Mouse (Mus musculus): ENCODE results near the gene Cnih2.

Gene Cnih2

DNA sequence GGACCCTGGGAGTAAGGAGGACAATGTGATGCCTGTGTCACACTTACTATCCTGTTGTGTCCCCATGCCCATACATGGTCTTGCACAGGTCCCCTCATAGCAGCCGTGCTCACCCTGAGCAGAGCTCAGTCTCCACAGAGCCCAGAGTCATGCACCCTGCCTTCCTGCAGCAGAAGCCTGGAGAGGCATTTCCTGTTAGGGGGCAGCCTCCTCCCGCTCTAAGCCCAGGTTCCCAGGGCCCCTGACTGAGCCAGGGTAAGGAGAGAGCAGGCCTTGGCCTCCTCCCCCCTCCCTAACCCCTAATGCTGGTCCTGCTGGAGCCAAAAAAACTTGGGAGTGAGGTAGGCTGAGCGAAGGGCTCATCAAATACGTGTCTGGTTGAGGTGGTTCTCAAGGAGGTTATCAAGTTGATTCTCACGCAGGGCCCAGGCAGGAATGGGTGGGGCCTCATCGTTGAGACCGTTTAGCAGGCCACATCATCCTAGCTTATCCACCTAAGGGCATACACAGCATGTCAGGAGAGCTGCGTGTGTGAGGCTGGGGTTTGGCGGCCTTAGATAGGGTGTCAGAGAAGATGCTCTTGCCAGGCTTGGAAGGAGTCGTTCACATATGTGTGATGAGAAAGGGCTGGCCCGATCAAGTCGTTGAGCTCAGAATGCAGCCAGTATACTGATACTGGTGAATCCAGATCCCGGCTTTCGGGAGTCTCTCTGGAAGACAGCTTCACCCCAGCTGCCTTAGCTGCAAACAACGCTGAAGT lies 31.1 kb downstream of the Cnih2 start:
- DNase-seq: no peak

DNA sequence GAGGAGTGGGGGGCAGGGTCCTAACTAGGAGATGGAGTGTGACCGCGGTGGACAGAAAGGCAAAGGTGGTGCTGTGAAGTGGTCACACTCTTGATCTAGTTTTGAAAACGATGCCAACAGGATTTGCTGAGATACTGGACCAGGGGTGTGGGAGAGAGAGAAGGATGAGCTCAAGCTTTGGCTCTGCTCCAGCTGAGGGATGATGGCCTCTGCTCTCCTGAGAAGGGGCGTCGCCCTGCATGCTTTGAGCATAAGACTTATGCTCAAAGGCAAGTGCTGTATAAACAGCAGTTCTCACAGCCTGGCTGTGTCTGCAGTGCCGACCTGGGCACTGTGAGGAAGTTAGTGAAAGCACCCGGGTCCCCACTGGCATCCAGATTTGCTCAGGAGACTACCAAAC lies 33.2 kb downstream of the Cnih2 start:
- no peak for DNase-seq

DNA sequence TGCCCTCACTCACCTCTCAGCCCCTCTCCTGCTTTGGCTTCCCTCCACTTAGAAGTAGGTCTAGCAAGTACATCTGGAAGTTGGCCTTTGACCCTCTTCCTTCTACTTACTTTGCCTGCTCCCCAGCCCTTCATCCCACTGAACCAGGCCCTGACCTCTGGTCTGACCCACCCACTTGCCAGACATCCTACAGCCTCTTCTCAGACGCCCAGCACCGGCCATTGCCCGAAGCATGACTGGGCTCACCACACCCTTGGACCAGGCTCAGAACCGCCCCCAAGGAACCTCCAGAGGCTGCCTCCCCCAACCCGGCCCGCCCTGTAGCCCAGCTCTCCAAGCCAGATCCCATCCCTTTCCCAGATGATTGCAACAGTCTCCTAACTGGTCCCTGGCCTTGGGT lies 35.9 kb downstream of the Cnih2 start:
- DNase-seq: no peak

DNA sequence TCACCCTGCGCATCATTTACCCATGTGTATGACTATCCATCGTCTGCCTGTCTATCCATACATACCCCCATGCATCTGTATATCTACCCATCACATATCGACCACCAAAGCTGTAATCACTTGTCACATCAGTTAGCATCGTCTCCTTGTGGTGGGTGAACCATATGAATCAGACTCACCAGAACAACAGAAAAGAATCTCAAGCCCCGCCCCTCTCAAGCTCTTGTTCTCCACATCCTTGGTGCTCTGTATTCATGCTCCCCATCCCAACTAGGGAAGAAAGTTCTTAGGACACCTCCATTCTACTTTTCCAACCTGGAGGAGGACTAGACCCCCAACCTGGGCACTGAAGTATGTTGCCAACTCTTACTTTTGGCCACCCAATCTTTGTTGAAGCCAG lies 36.3 kb downstream of the Cnih2 start:
- no peak for DNase-seq

DNA sequence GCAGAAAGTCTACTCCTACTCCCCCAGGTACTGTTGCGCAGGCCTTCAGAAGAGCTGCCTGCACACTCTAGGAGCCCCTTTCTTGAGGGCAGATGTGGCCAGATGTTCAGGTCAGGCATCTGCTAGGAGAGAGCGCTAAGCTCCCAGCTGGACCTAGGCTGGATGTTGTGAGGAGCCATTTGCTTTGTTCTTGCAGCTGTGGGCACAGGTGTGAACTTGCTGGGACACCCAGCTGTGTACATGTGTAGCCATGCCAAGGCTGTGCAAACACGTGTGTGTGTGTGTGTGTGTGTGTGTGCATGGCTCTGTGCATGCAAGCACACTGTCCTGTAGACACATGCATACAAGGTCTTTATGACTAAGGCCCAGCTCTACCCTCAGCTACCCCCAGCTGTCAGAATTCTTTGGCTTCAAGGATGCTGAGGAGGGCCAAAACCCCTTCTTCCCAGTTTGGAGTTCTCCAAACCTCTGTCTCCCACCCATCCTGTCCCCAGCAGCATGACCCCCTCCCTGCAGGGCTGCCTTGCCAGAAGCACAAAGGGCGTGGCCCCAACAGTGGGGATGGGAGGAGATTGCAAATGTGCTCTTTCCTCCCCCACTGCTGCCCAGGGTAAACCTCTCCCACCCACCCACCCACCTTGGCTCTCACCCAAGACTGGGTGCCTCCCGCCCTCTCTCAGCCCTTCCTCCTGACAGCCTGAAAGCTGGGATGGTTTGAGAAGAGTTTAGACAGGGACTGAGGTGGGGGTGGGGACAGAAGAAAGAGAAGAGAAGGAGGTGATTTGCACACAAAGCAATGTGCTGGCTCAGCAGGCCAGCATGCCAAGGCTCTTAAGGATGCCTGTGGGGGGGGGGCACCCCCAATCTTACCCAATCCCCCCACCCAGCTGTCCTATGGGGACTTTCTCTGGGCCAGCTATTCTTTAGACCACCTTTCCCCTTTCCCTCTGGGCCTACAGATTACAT lies 37.7 kb downstream of the Cnih2 start:
- no peak for DNase-seq

DNA sequence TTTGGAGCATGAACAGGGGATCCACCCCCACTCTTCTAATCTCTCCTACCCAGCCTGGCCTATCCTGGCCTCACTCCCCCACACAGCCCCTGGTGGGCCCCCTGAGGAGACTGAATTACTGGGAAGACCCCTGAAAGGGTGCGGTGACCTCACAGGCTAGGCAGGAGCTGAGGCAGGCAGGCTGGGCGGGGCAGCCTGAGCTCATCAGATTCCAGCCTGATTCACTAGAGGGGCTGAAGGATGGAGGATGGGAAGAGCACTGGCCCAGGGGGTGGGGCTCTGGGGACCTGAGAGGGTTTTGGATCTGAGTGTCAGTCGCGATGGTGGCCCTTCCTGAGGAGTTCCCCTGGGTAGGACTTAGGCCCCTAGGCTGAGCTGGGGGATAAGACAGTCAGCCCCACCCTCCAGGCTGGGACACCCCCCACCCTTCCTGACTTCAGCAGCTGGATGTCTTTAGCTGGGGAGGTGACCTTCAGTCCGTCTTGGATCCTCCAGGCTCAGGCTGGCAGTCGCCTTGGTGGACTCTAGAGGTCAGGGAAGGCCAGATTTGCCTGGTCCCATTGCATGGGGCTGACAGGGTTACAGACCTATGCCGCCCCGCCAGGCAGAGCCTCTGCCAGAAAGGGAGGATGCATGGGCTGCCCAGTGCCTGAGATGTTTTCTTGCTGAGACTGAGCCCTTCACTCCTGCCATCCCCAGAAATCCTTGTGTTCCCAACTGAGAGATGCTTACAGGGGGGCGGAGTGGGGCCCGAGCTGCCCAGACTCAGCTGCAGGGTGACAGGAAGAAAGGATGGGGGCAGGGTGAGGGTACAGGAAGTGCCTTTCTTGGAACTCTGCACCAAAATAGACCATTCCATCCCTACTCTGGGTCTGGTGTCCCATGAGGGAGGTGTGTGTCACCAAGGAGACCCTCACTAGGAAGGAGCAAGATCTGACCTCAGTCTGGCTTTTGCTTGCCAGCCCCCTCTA lies 39.2 kb downstream of the Cnih2 start:
- DNase-seq: no peak

DNA sequence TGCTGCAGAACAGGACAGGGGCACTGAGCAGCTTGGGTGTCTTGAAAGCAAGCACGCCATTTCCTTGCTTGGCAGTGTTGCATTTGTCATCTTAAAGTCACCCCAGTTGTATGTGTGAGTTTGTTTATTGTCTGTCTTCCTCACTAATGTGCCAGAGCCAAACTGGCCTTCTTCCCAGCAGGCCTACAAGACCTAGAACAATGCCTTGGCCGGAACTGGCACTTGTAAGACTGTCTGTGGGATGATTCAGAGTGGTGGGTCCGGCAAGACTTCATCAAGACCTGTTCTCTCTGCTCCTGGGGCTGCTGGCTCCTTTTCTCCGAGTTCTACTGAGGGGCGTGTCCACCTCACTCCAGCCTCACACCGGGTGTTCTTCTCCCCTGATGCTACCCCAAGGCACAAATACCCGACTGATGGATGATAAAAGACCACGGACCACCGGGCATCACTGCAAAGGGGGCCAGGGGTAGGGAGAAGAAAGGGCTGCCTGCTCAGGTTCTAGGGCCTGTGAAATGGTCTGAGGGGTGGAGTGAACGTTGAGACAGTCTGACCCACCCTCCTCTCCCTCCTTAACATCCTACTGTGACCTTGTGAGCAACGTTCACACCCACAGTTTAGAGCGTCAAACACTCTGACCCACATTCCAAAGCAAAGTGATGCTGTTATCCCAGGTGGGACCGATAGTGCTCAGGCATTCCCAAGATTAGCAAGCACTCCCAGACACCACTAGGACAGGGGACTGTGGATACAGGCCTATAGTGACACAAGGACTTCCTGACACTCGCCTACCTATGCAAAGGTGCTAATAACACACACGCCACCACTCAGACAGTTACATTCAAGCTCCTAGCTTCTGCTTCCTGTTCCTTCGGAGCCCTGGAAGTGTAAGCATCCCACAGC lies 40.2 kb downstream of the Cnih2 start:
- DNase-seq: no peak

DNA sequence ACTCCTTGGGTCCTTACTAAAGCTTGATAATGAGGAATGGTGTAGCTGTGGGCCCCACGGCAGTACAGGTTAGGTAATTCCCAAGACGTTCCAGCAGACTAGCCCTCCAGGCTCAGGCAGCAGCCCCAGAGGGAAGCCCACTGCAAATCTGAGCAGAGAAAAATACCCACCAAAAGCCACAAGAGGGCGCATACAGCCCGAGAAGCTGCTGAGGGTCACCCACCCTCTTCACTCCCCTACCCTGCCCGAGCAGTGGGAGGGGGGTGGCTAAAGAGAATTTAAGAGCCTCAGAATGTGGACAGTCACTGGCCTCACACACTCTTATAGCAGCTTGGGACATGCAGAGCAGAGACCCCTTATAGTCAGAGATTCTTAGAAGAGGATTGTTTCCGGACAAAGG lies 42.1 kb downstream of the Cnih2 start:
- DNase-seq: no peak

DNA sequence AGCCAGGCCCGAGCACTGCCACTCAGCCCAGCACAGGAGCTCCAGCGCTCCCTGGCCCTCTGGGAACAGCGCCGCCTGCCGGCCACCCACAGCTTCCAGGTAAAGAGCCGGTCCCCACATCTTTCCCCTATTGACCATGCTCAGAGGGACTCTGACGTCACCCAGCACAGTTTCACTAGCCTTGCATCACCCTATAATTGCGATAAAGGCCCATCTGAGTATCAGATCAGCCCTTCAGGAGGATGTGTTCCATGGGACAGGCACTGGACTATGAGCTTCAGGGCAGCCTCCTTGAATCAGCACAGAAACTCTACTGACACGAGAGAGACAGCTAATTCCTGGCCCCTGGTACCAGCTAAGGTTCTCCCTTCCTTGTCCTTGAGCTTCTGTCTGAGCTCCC lies 44.4 kb downstream of the Cnih2 start:
- peak; percentile 45 for DNase-seq

DNA sequence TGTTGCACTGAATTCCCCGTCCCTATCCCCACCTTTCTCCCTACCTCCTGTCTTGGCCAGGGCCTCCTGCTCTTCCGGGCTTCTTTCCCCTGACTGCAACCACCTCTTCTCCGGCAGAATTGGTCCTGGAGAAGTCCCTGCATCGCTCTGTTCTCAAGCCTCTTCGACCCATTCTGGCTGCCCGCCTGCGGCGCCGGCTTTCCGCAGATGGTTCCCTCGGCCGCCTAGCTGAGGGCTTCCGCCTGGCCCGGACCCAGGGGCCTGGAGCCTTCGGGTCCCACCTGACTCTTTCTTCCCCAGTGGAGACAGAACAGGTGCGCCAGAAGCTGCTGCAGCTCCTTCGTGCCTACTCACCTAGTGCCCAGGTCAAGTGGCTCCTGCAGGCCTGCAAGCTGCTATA lies 45.5 kb downstream of the Cnih2 start:
- DNase-seq: no peak

DNA sequence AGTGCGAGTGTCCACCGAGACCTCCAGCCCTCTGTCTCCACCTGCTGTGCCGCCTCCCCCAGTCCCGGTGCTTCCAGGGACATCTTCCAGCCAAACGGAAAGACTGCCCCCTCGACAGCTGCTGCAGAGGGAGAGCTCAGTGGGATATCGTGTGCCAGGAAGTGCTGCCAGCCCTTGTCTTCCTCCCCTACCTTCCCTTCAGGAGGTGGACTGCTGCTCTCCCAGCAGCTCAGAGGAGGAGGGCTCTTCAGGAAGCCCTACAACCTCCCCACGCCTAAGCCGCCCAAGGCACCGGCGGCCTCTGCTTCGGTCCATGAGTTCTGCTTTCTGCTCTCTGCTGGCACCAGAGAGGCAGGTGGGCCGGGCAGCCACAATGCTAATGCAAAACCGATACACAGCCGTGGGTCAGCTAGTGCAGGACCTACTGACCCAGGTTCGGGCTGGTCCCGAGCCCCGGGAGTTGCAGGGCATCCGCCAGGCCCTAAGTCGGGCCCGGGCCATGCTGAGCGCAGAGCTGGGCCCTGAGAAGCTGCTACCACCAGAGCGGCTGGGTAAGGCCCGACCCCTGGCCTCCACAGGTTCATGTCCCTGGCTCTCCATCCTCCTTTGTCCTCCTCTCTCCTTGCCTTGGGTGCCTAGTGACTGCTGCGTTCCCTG lies 46.0 kb downstream of the Cnih2 start:
- DNase-seq: no peak

DNA sequence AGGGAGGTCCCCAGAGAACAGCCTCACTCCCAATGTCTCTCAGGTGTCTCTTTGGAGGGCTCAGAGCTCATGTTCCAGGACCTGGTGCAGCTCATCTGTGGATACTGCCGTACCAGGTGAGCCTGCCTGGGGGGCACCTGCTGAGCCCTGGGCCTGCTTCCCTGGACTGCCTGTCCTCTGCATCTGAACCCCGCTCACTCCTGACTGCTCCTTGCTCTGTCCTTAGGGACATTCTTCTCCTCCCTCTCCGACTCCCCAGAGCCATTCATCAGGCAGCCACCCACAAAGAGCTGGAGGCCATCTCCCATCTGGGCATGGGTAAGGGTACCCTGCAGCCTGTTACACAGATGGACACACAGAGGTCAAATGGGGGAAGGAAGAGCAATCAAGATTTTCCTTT lies 46.8 kb downstream of the Cnih2 start:
- no peak for DNase-seq

DNA sequence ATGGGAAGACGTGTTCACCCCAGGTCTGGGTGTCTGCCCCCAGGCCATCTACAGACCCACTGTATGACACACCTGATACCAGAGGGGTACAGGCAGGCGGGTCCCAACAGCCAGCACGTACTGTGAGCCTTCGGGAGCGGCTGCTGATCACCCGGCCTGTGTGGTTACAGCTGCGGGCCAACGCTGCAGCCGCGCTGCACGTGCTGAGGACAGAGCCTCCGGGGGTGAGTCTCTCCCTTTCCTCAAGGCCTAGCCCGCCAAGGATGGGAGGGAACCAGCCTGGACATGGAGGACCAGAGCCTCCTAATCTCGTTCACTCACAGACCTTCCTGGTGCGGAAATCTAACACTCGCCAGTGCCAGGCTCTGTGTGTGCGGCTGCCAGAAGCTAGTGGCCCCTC lies 47.3 kb downstream of the Cnih2 start:
- no peak for DNase-seq

DNA sequence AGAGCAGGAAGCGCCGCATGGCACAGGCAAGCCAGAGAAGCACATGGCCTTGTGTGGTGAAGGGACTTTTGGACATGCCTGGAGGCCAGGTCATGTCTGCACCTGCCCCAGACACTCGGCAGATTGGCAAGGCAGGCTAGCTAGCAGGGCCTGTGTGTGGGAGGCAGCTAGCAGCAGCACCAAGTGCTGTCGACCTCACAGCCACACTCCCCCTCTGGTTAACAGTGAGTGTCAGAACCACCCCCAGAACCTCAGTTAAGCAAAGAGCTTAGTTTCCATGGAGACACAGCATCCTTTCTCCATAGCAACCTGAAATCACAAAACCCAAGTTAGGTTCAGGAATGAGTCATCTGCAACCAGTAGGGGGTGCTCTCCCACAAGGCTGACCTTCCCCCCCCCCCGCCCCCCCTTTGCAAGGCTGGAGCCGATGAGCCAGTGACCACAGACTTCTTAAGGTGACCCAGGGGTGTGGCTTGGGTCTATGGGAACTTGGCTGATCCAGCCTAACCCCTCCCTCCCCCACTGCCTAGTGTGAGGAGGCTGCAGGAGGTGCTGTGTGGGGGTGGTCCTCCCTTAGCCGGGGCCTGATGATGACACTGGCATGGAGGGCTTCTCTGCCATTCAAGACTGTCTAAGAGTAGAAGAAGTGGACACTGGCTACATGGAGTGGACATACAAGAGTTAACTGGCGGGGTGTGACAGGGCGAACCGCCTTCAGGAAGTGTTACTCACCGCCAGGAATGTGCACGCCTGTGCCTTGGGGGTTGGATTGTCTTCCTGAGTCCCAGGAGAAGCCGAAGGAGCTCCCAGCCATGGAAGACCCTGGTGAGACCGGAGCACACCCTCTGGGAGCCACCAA lies 48.0 kb downstream of the Cnih2 start, which contains the start of gene Rin1:
Gene Rin1 (plus strand): TSS at position 435 of the 859 bp plus-strand sequence.
- DNase-seq: peak; percentile 61

DNA sequence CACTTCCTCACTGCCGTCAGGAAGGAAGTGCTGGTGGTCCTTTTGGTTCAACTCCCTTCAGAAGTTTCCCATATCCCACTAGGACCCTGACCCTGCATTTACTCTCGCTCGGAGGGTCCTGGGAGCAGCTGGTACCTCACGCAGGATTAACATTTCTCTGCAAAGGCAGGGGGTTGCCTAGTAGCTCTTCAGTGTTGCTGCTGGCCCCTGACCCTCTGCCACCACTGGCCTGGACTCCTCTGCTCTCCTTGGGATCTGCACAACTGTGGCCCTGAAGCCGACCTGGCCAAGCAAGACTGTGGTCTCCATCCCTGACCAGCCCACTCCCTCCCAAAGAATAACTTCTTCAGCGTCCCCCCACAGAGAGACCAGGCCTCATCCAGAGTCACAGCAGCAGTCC lies 49.0 kb downstream of the Cnih2 start:
- DNase-seq: no peak

DNA sequence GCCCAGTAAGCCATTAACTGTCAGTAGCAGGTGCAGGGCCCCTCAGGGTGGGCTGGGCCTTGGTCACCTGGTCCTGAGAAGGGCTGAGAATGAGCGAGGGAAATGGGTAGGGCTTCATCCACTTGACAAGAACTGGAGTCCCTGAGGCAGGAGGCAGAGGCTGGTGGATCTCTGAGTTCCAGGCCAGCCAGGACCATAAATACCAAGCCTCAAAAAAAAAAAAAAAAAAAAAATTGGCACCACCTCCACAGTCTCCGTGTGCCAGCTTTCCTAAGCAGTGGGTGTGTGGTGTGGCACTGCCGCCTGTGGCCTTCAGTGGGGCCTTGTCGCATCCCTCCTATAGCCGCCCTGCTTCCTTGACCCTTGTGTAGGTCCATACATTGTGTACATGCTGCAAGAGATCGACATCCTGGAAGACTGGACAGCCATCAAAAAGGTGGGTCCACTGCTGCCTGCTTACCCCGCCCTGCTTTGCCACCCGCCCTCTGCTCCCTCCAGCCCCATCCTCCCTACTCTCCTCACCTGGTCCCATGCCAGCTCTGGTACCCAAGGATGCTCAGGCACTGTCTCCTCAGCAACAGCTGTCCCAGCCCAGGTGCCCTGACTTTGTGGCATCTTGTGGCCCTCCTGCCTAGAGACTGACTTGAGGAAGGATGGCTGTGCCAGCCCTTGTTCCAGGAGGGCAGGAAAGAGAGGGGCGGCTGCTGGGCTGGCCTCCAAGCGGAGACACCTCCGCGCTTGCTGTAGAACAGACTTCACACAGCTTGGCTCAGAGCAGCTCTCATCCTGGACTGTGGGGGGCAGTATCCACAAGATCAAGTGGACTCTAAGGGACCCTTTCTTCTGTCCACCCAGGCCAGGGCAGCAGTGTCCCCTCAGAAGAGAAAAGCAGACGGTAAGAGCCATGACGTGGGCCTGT lies 49.9 kb downstream of the Cnih2 start:
- DNase-seq: no peak

DNA sequence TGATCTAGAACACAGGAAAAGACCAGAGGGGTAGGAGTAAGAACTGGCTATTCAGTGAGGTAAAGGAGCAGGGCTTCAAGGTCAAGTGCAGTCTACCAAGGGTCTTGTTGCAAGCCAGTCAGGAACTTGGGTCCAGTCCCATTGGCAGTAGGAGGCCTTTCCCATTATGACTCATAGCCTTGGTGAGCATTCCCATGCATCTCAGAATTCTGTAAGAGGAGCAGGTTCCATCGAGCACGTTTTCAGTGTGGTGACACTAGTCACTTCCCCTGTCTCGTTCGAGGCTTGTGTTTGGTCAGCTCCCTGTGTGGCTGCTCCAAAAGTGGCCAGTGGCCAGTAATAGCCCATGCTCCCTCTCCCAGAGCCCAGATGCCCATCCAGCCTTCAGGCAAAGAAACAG lies 52.8 kb downstream of the Cnih2 start:
- DNase-seq: no peak

All from kidney, adult 9 months (tissue).